Mouse (Mus musculus): ENCODE results near the gene Spo11. TPM values are rescaled to one million over a fixed set of nuclear protein-coding genes. Genes with fewer than 3 reads are reported as not detected.
A peak's percentile ranks its signal among the peaks of the same experiment; 100 is the strongest.

Gene Spo11
- polyA plus RNA-seq, 1 experiment: not detected

DNA sequence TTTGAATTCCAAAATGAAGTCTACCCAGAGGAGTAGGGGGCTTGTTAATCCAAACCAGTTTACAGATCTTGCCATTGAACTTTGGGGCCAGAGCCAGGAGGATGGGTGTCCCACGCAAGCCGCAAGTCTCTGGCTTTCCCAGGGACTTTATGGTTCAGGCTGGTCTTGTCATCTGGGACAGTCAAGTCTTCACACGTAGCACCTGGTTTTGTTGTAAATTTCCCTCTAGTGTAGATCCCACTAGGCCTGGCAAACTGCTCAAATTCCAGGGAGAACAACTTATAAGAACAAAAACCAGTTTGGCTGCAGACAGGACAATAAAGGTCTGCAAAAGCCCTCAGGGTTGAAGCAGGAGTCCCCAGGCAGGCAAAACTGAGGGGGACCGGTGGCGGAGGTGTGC lies 40.7 kb upstream of the Spo11 start:
- Histone ChIP-seq H3K27ac (ENCODE audit: insufficient read depth, low read depth, low read length) (no peak overlapping the region), H3K4me3 (ENCODE audit: insufficient read depth, low read depth, low read length) (no peak overlapping the region), H3K4me1 (ENCODE audit: control insufficient read depth, insufficient read depth, low read length) (peaks cover 32% of the 10 kb centered on the region)
- WGBS: 84% methylated on average over 5 of the region's 5 CpGs
- no peak for TF ChIP-seq POLR2A (IDR thresholded peaks at IDR 0.05; ENCODE audit: insufficient read depth, low read depth, low read length)
- no peak for TF ChIP-seq CTCF (IDR thresholded peaks at IDR 0.05; ENCODE audit: insufficient read depth, low read depth, low read length)

DNA sequence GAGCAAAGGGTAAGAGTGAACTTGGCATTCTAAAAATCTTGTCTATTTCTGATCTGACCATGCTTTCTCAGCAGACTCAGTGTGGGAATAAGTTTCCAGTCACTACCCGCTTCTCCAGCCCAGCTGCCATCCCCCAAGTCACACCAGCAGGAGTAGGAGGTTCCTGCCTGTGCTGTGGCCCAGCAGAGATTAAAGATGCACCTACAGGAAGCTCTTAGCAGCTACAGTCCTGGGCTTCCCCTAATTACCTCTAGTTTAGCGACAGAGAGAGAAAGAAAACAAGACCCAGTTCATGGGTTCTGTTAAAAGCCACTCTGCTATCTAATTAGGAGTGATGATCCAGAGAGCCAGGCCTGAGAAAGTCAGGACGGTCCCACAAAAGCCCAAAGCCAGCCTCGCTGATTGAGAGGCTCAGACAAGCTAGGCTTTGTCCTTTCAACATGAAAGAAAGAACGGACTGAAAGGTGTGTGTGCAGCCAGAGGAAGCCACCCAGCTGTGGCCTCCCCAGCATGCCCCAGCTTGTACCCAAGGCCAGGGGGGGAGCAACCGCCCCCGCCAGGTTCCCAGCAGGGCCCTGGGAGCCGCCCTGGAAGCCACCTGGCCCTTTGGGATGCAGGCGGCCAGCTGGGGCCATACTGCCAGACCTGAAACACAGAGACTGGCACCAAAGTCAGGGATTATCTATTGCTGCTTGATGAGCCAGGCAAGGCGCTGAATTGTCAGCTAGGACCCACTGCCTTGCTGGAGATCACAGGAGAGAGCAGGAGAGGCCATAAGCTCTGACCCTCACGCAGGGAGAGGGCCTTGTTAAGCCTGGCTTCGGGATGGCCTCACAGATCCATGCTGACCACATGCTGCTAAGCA lies 39.9 kb upstream of the Spo11 start:
- Histone ChIP-seq H3K4me3 (ENCODE audit: insufficient read depth, low read depth, low read length) (peak overlapping the region; percentile 12; the same call in 1 of the 2 replicates), H3K27ac (ENCODE audit: insufficient read depth, low read depth, low read length) (peak overlapping the region; percentile 42), H3K4me1 (ENCODE audit: control insufficient read depth, insufficient read depth, low read length) (peaks cover 30% of the 10 kb centered on the region)
- TF ChIP-seq CTCF (IDR thresholded peaks at IDR 0.05; ENCODE audit: insufficient read depth, low read depth, low read length) (no peak), POLR2A (IDR thresholded peaks at IDR 0.05; ENCODE audit: insufficient read depth, low read depth, low read length) (no peak)
- 77% methylated on average over 12 of the region's 12 CpGs for WGBS

DNA sequence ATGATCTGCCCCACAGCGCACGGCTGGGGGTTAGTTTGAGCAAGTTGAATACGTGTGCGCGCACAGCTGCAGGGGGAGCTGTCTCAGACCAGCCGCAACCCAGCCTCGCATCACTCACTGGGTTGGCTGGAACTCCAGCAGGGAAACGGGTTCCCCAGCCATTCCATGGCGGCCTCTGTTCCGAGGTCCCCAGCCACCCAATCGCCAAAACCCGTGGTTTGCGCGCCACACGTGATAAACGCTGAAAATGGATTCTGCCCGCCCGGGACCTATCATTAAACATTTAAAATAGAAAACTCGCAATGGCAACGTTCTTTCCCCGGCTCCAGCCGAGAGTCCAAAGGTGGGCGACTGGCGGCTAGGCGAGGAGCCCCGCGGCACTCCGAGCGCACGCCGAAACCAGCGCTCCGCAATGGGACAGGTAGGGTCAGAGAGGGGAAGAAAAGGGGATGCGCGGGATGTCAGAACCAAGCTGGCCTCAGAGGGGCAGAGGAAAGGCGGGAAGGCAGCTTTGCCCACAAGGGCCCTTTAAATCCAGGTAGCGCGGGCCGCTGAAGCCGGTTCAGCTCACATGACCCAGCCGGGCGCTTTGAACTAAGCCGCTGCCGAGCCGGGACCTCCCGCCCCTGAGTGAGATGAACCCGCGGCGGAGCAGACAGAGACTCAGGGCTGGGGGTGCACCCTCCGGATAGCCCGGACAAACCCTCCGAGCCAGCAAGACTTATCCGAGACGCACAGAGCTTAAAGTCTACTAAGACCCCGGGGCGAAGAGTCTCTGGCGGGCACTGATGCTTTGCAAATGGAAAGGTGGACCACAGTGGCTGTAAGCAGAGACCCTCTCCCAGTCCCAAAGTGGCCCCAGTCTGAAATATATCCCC lies 38.5 kb upstream of the Spo11 start:
- Histone ChIP-seq H3K27ac (ENCODE audit: insufficient read depth, low read depth, low read length) (no peak overlapping the region), H3K4me1 (ENCODE audit: control insufficient read depth, insufficient read depth, low read length) (peaks cover 28% of the 10 kb centered on the region), H3K4me3 (ENCODE audit: insufficient read depth, low read depth, low read length) (peak overlapping the region; percentile 36)
- no peak for TF ChIP-seq POLR2A (IDR thresholded peaks at IDR 0.05; ENCODE audit: insufficient read depth, low read depth, low read length)
- TF ChIP-seq CTCF (IDR thresholded peaks at IDR 0.05; ENCODE audit: insufficient read depth, low read depth, low read length): no peak
- WGBS: 1% methylated on average over 57 of the region's 57 CpGs

DNA sequence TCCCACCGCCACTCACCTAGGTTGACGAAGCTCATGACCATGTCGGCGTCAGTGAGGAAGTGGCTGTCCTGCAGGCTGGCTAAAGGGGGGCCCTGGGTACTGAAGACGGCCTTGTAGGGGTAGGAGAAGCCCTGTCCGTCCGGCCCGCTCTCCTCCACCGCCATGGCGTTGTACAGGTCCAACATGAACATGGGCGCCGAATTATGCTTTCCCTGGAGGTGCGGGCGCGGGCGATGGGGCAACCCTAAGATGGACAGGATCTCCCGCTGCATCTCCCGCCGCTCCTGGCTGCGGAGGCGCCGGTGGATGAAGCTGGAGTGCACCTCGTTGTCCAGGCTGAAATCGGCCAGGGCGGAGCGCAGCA lies 37.9 kb upstream of the Spo11 start:
- TF ChIP-seq CTCF (IDR thresholded peaks at IDR 0.05; ENCODE audit: insufficient read depth, low read depth, low read length): no peak
- H3K4me3 ChIP-seq (ENCODE audit: insufficient read depth, low read depth, low read length): peak overlapping the region; percentile 36
- under 1% methylated on average over 26 of the region's 26 CpGs for WGBS
- H3K4me1 ChIP-seq (ENCODE audit: control insufficient read depth, insufficient read depth, low read length): peaks cover 25% of the 10 kb centered on the region
- no peak overlapping the region for H3K27ac ChIP-seq (ENCODE audit: insufficient read depth, low read depth, low read length)

DNA sequence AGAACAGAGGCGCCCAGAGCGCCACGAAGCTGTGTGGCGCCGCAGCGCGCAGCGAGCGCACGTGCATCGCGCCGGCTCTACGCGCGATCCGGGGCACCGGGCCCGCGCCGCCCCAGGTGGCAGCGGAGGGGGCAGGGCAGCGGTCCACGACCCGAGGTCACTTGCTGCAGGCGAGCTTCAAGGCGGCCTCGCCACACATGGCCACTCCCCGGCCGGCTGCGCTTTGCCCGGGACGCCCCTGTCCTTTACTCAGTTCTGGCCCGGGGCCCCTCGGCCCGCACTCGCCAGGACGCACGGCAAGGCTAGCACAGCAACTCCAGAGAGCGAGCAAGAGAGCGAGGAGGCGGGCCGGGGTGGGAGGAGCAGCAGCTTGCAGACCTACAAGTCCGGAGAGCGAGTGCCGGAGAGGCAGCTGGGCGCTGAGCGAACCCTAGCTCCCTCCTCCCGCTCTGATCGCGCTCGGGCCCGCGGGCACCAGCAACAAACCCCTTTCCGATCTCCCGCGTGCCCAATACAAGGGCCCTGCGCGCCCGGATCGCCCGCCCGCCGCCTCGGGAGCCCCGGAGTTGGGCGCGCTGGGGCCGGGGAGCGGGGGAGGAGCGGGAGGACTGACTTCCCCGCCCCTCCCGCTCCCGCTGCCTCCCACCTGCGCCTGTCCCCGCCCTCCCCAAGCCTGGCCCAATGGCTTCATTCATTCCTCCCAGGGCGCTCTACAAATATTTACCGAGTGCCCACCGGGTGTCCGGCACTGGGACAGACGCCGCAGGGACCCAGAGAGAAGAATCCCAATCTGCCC lies 37.3 kb upstream of the Spo11 start, which contains the start of gene Bmp7:
Bmp7 (minus strand) TSS at position 319 of the 796 bp plus-strand sequence.
- TF ChIP-seq POLR2A (IDR thresholded peaks at IDR 0.05; ENCODE audit: insufficient read depth, low read depth, low read length) (no peak), CTCF (IDR thresholded peaks at IDR 0.05; ENCODE audit: insufficient read depth, low read depth, low read length) (no peak)
- WGBS: under 1% methylated on average over 82 of the region's 82 CpGs
- H3K27ac ChIP-seq (ENCODE audit: insufficient read depth, low read depth, low read length): no peak within 1 kb of the TSS
- H3K4me1 ChIP-seq (ENCODE audit: control insufficient read depth, insufficient read depth, low read length): peaks cover 23% of the 10 kb centered on the region
- H3K4me3 ChIP-seq (ENCODE audit: insufficient read depth, low read depth, low read length): peak within 1 kb of the TSS; percentile 36

DNA sequence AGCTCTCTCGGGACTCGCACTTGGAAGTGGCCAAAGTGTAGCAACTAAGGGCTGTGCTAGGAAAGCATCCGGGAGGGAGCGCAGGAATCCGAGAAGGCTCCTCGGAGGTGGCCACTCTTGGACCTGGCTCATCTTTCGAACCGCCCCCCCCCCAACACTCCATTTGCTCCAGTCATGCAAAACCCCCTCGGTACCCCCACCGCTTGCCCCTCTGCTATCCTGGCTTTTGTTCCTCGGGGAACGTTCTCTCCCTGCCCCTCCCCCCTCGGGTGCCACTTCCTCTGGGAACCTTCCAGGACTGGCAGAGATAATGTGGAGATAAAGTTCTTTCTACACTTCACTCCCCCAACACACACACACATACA lies 36.7 kb upstream of the Spo11 start:
- Histone ChIP-seq H3K27ac (ENCODE audit: insufficient read depth, low read depth, low read length) (no peak overlapping the region), H3K4me3 (ENCODE audit: insufficient read depth, low read depth, low read length) (peak overlapping the region; percentile 36), H3K4me1 (ENCODE audit: control insufficient read depth, insufficient read depth, low read length) (peaks cover 20% of the 10 kb centered on the region)
- TF ChIP-seq CTCF (IDR thresholded peaks at IDR 0.05; ENCODE audit: insufficient read depth, low read depth, low read length) (no peak), POLR2A (IDR thresholded peaks at IDR 0.05; ENCODE audit: insufficient read depth, low read depth, low read length) (no peak)
- 3% methylated on average over 13 of the region's 13 CpGs for WGBS

- Histone ChIP-seq H3K4me1 (ENCODE audit: control insufficient read depth, insufficient read depth, low read length) (no peaks in the 10 kb centered on the region), H3K4me3 (ENCODE audit: insufficient read depth, low read depth, low read length) (no peak overlapping the region), H3K27ac (ENCODE audit: insufficient read depth, low read depth, low read length) (no peak overlapping the region)
- WGBS: 63% methylated on average over 5 of the region's 5 CpGs
- no peak for TF ChIP-seq CTCF (IDR thresholded peaks at IDR 0.05; ENCODE audit: insufficient read depth, low read depth, low read length)
- TF ChIP-seq POLR2A (IDR thresholded peaks at IDR 0.05; ENCODE audit: insufficient read depth, low read depth, low read length): no peak
Measured at GRCm38 (mm10) chr2:172949051-172949450, 28.4 kb upstream of the Spo11 start.

- H3K4me1 ChIP-seq (ENCODE audit: control insufficient read depth, insufficient read depth, low read length): no peaks in the 10 kb centered on the region
- no peak overlapping the region for H3K4me3 ChIP-seq (ENCODE audit: insufficient read depth, low read depth, low read length)
- no peak for TF ChIP-seq CTCF (IDR thresholded peaks at IDR 0.05; ENCODE audit: insufficient read depth, low read depth, low read length)
- TF ChIP-seq POLR2A (IDR thresholded peaks at IDR 0.05; ENCODE audit: insufficient read depth, low read depth, low read length): no peak
- WGBS: 70% methylated on average over 9 of the region's 9 CpGs
- 0 out of 2 replicates have a peak overlapping the region, but pooled peaks have one; percentile 7 for H3K27ac ChIP-seq (ENCODE audit: insufficient read depth, low read depth, low read length)
Measured at GRCm38 (mm10) chr2:172950119-172950676, 27.3 kb upstream of the Spo11 start.
